Mouse (Mus musculus) cerebellum, postnatal 14 days (tissue): ENCODE measurements around the gene Ugt1a8.

Experiments used
- DNase-seq, 2 experiments: peaks; one replicate each; pipeline ENCODE4 v3.0.0; 2021; ENCODE audit warnings: mixed read lengths in 2 of 2

The Ugt1a8 gene

GRCm38 (mm10) chr1:88262961-88263360, 175.3 kb downstream of the Ugt1a8 start:
- no peak for DNase-seq

DNA sequence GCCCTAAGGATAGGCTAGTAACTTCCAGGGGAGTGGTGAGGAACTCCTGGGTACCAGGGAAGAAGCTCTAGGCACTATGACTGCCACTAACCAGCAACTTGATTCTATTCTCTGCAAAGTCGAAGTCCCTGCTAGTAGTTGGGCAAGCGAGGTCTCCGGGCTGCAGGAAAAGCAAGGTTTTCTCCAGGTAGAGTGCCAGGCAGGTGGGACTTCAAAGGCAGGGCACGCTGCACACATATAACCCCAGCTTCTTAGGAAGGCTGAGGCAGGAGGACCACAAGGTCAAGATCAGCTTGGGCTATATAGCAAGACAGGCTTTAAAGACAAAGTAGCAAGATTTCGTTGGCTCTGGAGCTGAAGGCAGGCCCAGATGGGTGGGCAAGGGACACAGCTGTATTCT, 176.2 kb downstream of the Ugt1a8 start:
- no peak for DNase-seq

- no peak for DNase-seq
Measured at GRCm38 (mm10) chr1:88264237-88264868, 176.7 kb downstream of the Ugt1a8 start.

- peak in 1 of 2 experiments; percentile 61 for DNase-seq
Measured at GRCm38 (mm10) chr1:88264869-88265240, 177.2 kb downstream of the Ugt1a8 start.

DNA sequence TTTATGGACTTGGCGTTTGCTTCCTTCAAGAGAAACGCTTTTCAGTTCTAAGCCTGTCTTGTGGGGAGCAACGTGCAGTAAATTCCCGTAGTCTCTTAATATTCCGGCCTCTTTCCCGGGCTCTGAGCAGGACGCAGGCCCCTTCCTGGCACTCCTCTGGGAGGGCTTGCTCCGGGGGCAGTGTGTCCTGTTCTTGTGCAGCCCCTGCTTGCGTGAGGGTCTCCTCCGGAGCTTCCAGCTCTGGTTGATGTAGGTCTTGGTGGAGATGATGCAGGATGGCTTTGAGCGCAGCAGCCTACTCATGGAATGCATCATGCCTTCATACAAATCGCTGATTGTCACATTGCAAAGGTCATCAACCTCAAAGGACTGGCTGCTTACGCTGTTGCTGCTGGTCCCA, 178.5 kb downstream of the Ugt1a8 start:
- no peak for DNase-seq

GRCm38 (mm10) chr1:88267489-88267888, 179.9 kb downstream of the Ugt1a8 start:
- DNase-seq: no peak

- DNase-seq: no peak
Measured at GRCm38 (mm10) chr1:88268070-88268469, 180.5 kb downstream of the Ugt1a8 start.
